Mouse (Mus musculus): Measurements from ENCODE around the gene Pde4dip. TPM values are rescaled to one million over a fixed set of nuclear protein-coding genes. Genes with fewer than 3 reads are reported as not detected.

Pde4dip gene
- polyA plus RNA-seq, 1 experiment from 2014 or later: 20.1 TPM

DNA sequence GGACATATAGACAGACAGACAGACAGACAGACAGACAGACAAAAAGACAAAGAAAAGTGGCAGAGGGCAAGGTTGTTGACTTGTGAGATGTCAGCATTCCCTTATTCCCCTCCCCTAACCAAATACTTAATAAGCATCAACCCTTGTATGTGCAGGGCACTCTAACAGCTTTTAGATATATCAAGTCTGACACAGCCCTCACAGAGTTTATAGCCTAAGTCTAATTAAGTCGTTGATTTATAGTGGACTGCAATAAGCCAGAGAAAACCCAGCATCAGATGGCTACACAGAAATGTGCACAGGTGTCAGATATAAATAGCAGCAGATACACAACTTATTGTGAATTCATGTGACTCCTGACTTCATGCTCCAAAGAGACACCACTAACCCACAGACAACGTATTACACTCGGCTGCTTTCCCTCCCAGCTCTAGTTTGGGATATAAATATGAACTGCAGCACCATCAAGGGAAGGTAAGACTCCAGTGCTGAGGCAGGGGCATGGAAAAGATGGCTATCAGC, 87.3 kb downstream of the Pde4dip start:
- H3K27ac ChIP-seq (ENCODE audit: low read depth): no peak overlapping the region
- no peaks in the 10 kb centered on the region for H3K27me3 ChIP-seq (ENCODE audit: insufficient read depth, low read length)
- ATAC-seq (ENCODE audit: insufficient read depth) (no peak), DNase-seq (no peak)
- H3K4me1 ChIP-seq (ENCODE audit: insufficient read depth): no peaks in the 10 kb centered on the region
- WGBS: 70% methylated on average over 3 of the region's 3 CpGs
- H3K9ac ChIP-seq: no peak overlapping the region
- no peaks in the 10 kb centered on the region for H3K9me3 ChIP-seq (ENCODE audit: low read depth, low read length)
- no peak overlapping the region for H3K4me3 ChIP-seq (ENCODE audit: low read depth, low read length)
- H3K36me3 ChIP-seq (ENCODE audit: insufficient read depth): no peaks in the 10 kb centered on the region
- H3K4me2 ChIP-seq: no peak overlapping the region
- no peak for TF ChIP-seq CTCF (IDR thresholded peaks at IDR 0.05; ENCODE audit: low read depth)

DNA sequence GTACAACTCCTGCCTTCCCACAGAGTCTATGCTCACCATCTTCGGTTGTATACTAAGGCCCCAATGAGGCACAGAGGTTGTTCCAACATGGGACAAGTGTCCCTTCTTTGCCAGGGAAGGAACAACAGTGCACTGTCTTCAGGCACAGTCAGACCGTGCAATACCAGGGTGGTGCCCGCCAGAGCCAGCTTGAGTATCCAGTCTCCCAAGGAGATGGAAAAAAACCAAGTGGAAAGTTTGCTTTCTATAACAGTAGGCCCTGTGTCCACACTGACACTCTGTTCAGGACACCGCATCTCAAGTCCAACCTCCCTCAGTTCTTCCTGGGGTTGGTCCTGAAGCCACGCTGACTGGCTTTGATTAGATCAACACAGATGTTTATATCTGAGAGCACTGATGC, 87.8 kb downstream of the Pde4dip start:
- H3K4me3 ChIP-seq (ENCODE audit: low read depth, low read length): no peak overlapping the region
- no peaks in the 10 kb centered on the region for H3K4me1 ChIP-seq (ENCODE audit: insufficient read depth)
- no peaks in the 10 kb centered on the region for H3K27me3 ChIP-seq (ENCODE audit: insufficient read depth, low read length)
- H3K9me3 ChIP-seq (ENCODE audit: low read depth, low read length): no peaks in the 10 kb centered on the region
- no peak overlapping the region for H3K4me2 ChIP-seq
- WGBS: 52% methylated on average over 5 of the region's 5 CpGs
- TF ChIP-seq CTCF (IDR thresholded peaks at IDR 0.05; ENCODE audit: low read depth): no peak
- DNase-seq: peak; percentile 17
- H3K36me3 ChIP-seq (ENCODE audit: insufficient read depth): no peaks in the 10 kb centered on the region
- H3K9ac ChIP-seq: no peak overlapping the region
- no peak for ATAC-seq (ENCODE audit: insufficient read depth)
- H3K27ac ChIP-seq (ENCODE audit: low read depth): no peak overlapping the region

DNA sequence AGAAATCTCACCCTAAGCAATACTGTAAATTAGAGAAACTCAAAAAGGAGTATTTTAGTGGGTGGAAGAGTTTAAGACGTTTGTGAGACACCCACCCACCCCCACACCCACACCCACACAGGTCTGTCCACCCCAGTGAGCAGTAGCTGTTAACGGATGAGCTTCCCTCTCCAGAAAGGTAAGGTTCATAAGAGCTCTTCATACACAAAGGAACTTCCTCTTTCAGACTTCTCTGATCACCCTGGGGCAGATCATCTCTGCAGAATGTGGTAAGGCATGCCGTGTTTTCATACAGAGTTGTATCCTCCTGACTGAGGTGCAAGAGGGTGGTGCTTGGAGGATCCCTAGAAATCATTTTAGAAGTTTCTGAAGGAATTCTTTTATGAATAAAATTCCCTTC, 88.5 kb downstream of the Pde4dip start:
- H3K36me3 ChIP-seq (ENCODE audit: insufficient read depth): no peaks in the 10 kb centered on the region

DNA sequence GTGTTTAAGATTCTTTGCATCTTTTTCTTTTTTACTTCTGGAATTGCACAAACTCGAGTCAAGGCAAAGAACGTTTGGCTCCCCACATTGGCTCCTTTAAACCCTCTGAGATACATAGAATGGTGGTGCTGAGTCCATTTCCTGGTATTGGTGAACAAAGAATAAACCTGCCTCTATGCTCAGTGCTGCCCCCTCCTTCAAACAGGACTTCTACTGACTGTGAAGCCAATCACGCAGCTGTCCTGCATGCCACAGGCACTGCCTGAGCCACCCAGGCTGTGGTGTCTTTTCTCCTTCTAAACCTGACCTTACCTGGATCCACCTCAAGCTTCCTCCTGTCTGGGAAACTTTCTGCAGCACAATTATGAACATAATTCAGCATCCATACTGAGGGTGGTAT, 89.2 kb downstream of the Pde4dip start:
- H3K4me1 ChIP-seq (ENCODE audit: insufficient read depth): no peaks in the 10 kb centered on the region
- DNase-seq (no peak), ATAC-seq (ENCODE audit: insufficient read depth) (no peak)
- no peak overlapping the region for H3K4me3 ChIP-seq (ENCODE audit: low read depth, low read length)
- 61% methylated on average over 3 of the region's 3 CpGs for WGBS
- no peak overlapping the region for H3K27ac ChIP-seq (ENCODE audit: low read depth)
- no peak overlapping the region for H3K4me2 ChIP-seq
- H3K27me3 ChIP-seq (ENCODE audit: insufficient read depth, low read length): no peaks in the 10 kb centered on the region
- no peak overlapping the region for H3K9ac ChIP-seq
- no peaks in the 10 kb centered on the region for H3K36me3 ChIP-seq (ENCODE audit: insufficient read depth)
- TF ChIP-seq CTCF (IDR thresholded peaks at IDR 0.05; ENCODE audit: low read depth): peak; percentile 33; the same call in 1 of the 2 replicates
- no peaks in the 10 kb centered on the region for H3K9me3 ChIP-seq (ENCODE audit: low read depth, low read length)

More for the DNA sequence above, 88.5 kb downstream of the Pde4dip start:
- DNase-seq (no peak), ATAC-seq (ENCODE audit: insufficient read depth) (no peak)
- Histone ChIP-seq H3K4me2 (no peak overlapping the region), H3K4me1 (ENCODE audit: insufficient read depth) (no peaks in the 10 kb centered on the region), H3K4me3 (ENCODE audit: low read depth, low read length) (no peak overlapping the region), H3K27ac (ENCODE audit: low read depth) (no peak overlapping the region), H3K27me3 (ENCODE audit: insufficient read depth, low read length) (no peaks in the 10 kb centered on the region), H3K9ac (no peak overlapping the region), H3K9me3 (ENCODE audit: low read depth, low read length) (no peaks in the 10 kb centered on the region)
- TF ChIP-seq CTCF (IDR thresholded peaks at IDR 0.05; ENCODE audit: low read depth): no peak
- 44% methylated on average over 3 of the region's 3 CpGs for WGBS

DNA sequence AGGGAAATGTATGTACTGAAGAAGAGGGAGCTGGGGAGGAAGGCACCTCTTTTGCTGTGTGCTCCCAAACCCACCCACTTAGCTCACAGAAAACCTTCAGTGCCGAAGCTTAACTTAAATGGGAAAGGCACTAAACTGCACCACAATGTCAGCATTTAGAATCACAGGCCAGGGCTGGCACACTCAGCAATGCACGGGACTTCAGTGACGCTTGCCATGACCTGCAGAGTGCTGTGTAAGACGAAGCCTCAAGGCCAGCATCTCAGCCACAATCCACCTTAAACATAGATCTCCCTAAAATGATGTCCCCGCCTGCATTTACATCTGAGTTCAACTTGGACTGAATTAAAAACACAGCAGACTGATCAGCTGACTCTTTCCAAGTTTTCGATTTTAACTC, 91.1 kb downstream of the Pde4dip start:
- no peak for ATAC-seq (ENCODE audit: insufficient read depth)
- Histone ChIP-seq H3K9ac (no peak overlapping the region), H3K36me3 (ENCODE audit: insufficient read depth) (no peaks in the 10 kb centered on the region), H3K9me3 (ENCODE audit: low read depth, low read length) (no peaks in the 10 kb centered on the region), H3K4me2 (no peak overlapping the region), H3K4me1 (ENCODE audit: insufficient read depth) (no peaks in the 10 kb centered on the region), H3K27ac (ENCODE audit: low read depth) (no peak overlapping the region), H3K4me3 (ENCODE audit: low read depth, low read length) (no peak overlapping the region), H3K27me3 (ENCODE audit: insufficient read depth, low read length) (no peaks in the 10 kb centered on the region)
- no peak for TF ChIP-seq CTCF (IDR thresholded peaks at IDR 0.05; ENCODE audit: low read depth)
- WGBS: 62% methylated on average over 6 of the region's 6 CpGs
- no peak for DNase-seq

DNA sequence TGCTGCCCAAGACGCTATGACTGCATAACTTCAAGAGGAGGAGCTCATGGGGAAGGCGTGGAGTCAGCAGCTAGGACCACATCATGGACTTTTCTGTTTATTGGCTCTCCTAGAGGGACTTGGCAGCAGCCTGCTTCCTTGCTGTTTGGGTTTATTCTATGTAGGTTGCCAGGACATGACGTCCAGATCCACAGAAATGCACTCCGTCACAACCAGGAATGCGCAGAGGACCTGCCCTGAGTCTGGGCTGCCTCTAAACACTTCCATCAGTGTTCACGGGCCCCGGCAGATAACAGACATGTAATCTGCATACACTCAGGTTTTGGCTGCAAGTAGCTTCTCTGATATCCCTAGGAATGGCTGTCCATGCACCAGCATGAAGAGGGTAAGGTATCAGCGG, 94.5 kb downstream of the Pde4dip start:
- Histone ChIP-seq H3K27ac (ENCODE audit: low read depth) (no peak overlapping the region), H3K4me2 (no peak overlapping the region), H3K9ac (no peak overlapping the region), H3K4me1 (ENCODE audit: insufficient read depth) (no peaks in the 10 kb centered on the region), H3K9me3 (ENCODE audit: low read depth, low read length) (no peaks in the 10 kb centered on the region), H3K4me3 (ENCODE audit: low read depth, low read length) (no peak overlapping the region), H3K27me3 (ENCODE audit: insufficient read depth, low read length) (no peaks in the 10 kb centered on the region), H3K36me3 (ENCODE audit: insufficient read depth) (no peaks in the 10 kb centered on the region)
- DNase-seq (peak; percentile 41), ATAC-seq (ENCODE audit: insufficient read depth) (no peak)
- 56% methylated on average over 8 of the region's 8 CpGs for WGBS
- TF ChIP-seq CTCF (IDR thresholded peaks at IDR 0.05; ENCODE audit: low read depth): no peak

DNA sequence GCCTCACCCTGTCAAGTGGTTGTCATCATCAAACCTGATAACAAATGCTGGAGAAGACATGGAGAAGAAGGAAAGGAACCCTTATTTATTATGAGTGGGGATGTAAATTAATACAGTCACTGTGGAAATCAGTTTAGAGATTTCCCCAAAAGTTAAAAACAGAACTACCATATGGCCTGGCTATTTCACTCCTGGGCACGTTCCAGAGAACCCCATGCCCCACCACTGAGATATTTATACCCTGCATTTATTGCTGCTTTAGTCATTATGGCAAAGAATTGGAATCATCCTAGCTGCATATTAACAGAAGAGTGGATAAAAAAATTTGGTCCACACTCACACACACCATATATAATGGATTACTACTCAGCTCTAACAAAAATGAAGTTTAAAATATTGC, 98.4 kb downstream of the Pde4dip start:
- Histone ChIP-seq H3K4me3 (ENCODE audit: low read depth, low read length) (no peak overlapping the region), H3K4me2 (no peak overlapping the region), H3K36me3 (ENCODE audit: insufficient read depth) (no peaks in the 10 kb centered on the region), H3K27ac (ENCODE audit: low read depth) (no peak overlapping the region), H3K27me3 (ENCODE audit: insufficient read depth, low read length) (no peaks in the 10 kb centered on the region), H3K4me1 (ENCODE audit: insufficient read depth) (no peaks in the 10 kb centered on the region), H3K9me3 (ENCODE audit: low read depth, low read length) (no peaks in the 10 kb centered on the region), H3K9ac (no peak overlapping the region)
- TF ChIP-seq CTCF (IDR thresholded peaks at IDR 0.05; ENCODE audit: low read depth): no peak
- ATAC-seq (ENCODE audit: insufficient read depth): no peak
- DNase-seq: no peak
- WGBS: 74% methylated on average over 1 of the region's 1 CpGs

DNA sequence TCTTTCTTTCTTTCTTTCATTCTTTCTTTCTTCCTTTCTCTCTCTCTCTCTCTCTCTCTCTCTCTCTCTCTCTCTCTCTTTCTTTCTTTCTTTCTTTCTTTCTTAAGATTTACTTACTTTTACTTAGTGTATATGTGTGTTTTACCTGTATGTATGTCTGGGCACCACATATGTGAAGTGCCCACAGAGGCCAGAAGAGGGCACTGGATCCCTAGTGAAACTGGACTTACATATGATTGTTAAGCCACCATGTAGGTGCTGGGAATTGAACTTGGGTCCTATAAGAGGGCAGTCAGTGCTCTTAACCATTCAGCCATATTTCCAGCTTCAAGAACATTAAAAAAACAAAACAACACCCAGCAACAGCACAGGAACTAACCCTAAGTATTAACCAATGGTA, 99.2 kb downstream of the Pde4dip start:
- Histone ChIP-seq H3K4me2 (no peak overlapping the region), H3K9me3 (ENCODE audit: low read depth, low read length) (no peaks in the 10 kb centered on the region), H3K36me3 (ENCODE audit: insufficient read depth) (no peaks in the 10 kb centered on the region), H3K4me3 (ENCODE audit: low read depth, low read length) (no peak overlapping the region), H3K9ac (no peak overlapping the region), H3K4me1 (ENCODE audit: insufficient read depth) (no peaks in the 10 kb centered on the region), H3K27ac (ENCODE audit: low read depth) (no peak overlapping the region), H3K27me3 (ENCODE audit: insufficient read depth, low read length) (no peaks in the 10 kb centered on the region)
- no peak for ATAC-seq (ENCODE audit: insufficient read depth)
- no peak for DNase-seq
- no peak for TF ChIP-seq CTCF (IDR thresholded peaks at IDR 0.05; ENCODE audit: low read depth)

Data from lung, embryonic 14.5 days (tissue).